Mouse (Mus musculus) ES-Bruce4 (cell line): Measurements from ENCODE around the gene Vrk2. TPM values are rescaled to one million over a fixed set of nuclear protein-coding genes. Genes with fewer than 3 reads are reported as not detected.

Experiments used
- H3K27ac ChIP-seq: 2 replicates; pipeline ENCODE4 v1.5.1; 2012; ENCODE audit warnings: low read length, inconsistent platforms; ENCODE audit not compliant: insufficient read depth
- H3K27me3 ChIP-seq: 2 replicates; pipeline ENCODE4 v1.6.1; 2012; ENCODE audit warnings: mild to moderate bottlenecking, low read length, inconsistent platforms; ENCODE audit not compliant: control insufficient read depth, poor library complexity, insufficient read depth, severe bottlenecking
- H3K36me3 ChIP-seq: 2 replicates; pipeline ENCODE4 v1.6.1; 2012; ENCODE audit warnings: inconsistent platforms, mild to moderate bottlenecking, low read length, moderate library complexity; ENCODE audit not compliant: control insufficient read depth, poor library complexity, insufficient read depth, severe bottlenecking
- H3K4me1 ChIP-seq: one replicate; pipeline ENCODE4 v1.8.1; 2011; ENCODE audit warnings: low read length; ENCODE audit not compliant: control insufficient read depth, insufficient read depth
- H3K4me3 ChIP-seq: 2 replicates; pipeline ENCODE4 v1.5.1; 2011; ENCODE audit warnings: low read depth, mild to moderate bottlenecking, low read length
- H3K9ac ChIP-seq: 2 replicates; pipeline ENCODE4 v1.6.1; 2012; ENCODE audit warnings: low read depth, mild to moderate bottlenecking, inconsistent platforms; ENCODE audit not compliant: poor library complexity, severe bottlenecking
- H3K9me3 ChIP-seq: replicated peaks from 2 replicates; pipeline ENCODE4 v1.6.1; 2012; ENCODE audit warnings: mild to moderate bottlenecking, low read length, inconsistent platforms; ENCODE audit not compliant: control insufficient read depth, poor library complexity, insufficient read depth, severe bottlenecking
- CTCF ChIP-seq: IDR thresholded peaks from one replicate; pipeline ENCODE4 v1.8.1; 2011; ENCODE audit warnings: low read depth, low read length
- EP300 ChIP-seq: IDR thresholded peaks from 2 replicates; pipeline ENCODE4 v1.6.1; 2011; ENCODE audit warnings: low read depth, low read length; ENCODE audit not compliant: insufficient read depth
- POLR2A ChIP-seq: IDR thresholded peaks from one replicate; pipeline ENCODE4 v1.8.1; 2011; ENCODE audit warnings: low read length; ENCODE audit not compliant: insufficient read depth
- polyA plus RNA-seq: library from polyadenylated mRNA; stranded (reverse); fragments of >200 nt; gene quantifications from 2 replicates; pipeline ENCODE4 v1.2.4, GENCODE M21; 2011; ENCODE audit warnings: low read depth; ENCODE audit not compliant: missing spikeins, insufficient read depth, insufficient read length

Vrk2 gene
- polyA plus RNA-seq, 1 experiment = 34.4 TPM

- Histone ChIP-seq H3K4me1 (no peaks in the 10 kb centered on the region), H3K9me3 (no peaks in the 10 kb centered on the region), H3K27me3 (no peaks in the 10 kb centered on the region), H3K4me3 (no peak overlapping the region), H3K9ac (no peak overlapping the region), H3K36me3 (no peaks in the 10 kb centered on the region), H3K27ac (no peak overlapping the region)
- TF ChIP-seq EP300 (no peak), CTCF (no peak), POLR2A (no peak)
Observed at GRCm38 (mm10) chr11:26608795-26609194, 15.0 kb upstream of the Vrk2 start.

- H3K27ac ChIP-seq = no peak overlapping the region
- no peaks in the 10 kb centered on the region for H3K36me3 ChIP-seq
- H3K27me3 ChIP-seq = no peaks in the 10 kb centered on the region
- H3K9me3 ChIP-seq = no peaks in the 10 kb centered on the region
- H3K4me1 ChIP-seq = no peaks in the 10 kb centered on the region
- H3K4me3 ChIP-seq = no peak overlapping the region
- no peak overlapping the region for H3K9ac ChIP-seq
- no peak for TF ChIP-seq POLR2A
- TF ChIP-seq CTCF = no peak
- no peak for TF ChIP-seq EP300
Observed at GRCm38 (mm10) chr11:26604061-26604655, 10.4 kb upstream of the Vrk2 start.

- H3K4me3 ChIP-seq = no peak overlapping the region
- TF ChIP-seq CTCF = no peak
- TF ChIP-seq POLR2A = no peak
- no peak for TF ChIP-seq EP300
- no peak overlapping the region for H3K9ac ChIP-seq
- H3K27me3 ChIP-seq = no peaks in the 10 kb centered on the region
- no peaks in the 10 kb centered on the region for H3K9me3 ChIP-seq
- no peak overlapping the region for H3K27ac ChIP-seq
- no peaks in the 10 kb centered on the region for H3K36me3 ChIP-seq
- no peaks in the 10 kb centered on the region for H3K4me1 ChIP-seq
Observed at GRCm38 (mm10) chr11:26601571-26602175, 7.9 kb upstream of the Vrk2 start.

- TF ChIP-seq EP300 (no peak), POLR2A (no peak), CTCF (no peak)
Observed at GRCm38 (mm10) chr11:26600692-26601091, 6.9 kb upstream of the Vrk2 start.

GRCm38 (mm10) chr11:26598876-26599275 lies 5.1 kb upstream of the Vrk2 start:
- no peaks in the 10 kb centered on the region for H3K4me1 ChIP-seq
- no peak overlapping the region for H3K9ac ChIP-seq
- H3K27me3 ChIP-seq = no peaks in the 10 kb centered on the region
- no peaks in the 10 kb centered on the region for H3K36me3 ChIP-seq
- H3K4me3 ChIP-seq = no peak overlapping the region
- H3K27ac ChIP-seq = no peak overlapping the region
- H3K9me3 ChIP-seq = no peaks in the 10 kb centered on the region
- TF ChIP-seq CTCF (no peak), POLR2A (no peak), EP300 (no peak)

More at GRCm38 (mm10) chr11:26600692-26601091, 6.9 kb upstream of the Vrk2 start:
- Histone ChIP-seq H3K9ac (no peak overlapping the region), H3K4me1 (no peaks in the 10 kb centered on the region), H3K4me3 (no peak overlapping the region), H3K36me3 (no peaks in the 10 kb centered on the region), H3K9me3 (no peaks in the 10 kb centered on the region), H3K27ac (no peak overlapping the region), H3K27me3 (no peaks in the 10 kb centered on the region)

GRCm38 (mm10) chr11:26597761-26598160 lies 4.0 kb upstream of the Vrk2 start:
- H3K36me3 ChIP-seq = no peaks in the 10 kb centered on the region
- H3K27ac ChIP-seq = no peak overlapping the region
- H3K4me3 ChIP-seq = no peak overlapping the region
- no peaks in the 10 kb centered on the region for H3K9me3 ChIP-seq
- TF ChIP-seq EP300 (no peak), CTCF (no peak), POLR2A (no peak)
- no peaks in the 10 kb centered on the region for H3K27me3 ChIP-seq
- no peak overlapping the region for H3K9ac ChIP-seq
- no peaks in the 10 kb centered on the region for H3K4me1 ChIP-seq
